Mouse (Mus musculus) right cerebral cortex, postnatal 14 days (tissue): ENCODE measurements around the gene Kcnn1.
A peak's percentile ranks its signal among the peaks of the same experiment; 100 is the strongest.
"Not testable (repeated sequence)": the region's sequence is repeated elsewhere in the genome, so short reads cannot be mapped to it uniquely, and the experiment has no call there.

ENCODE experiments used
- DNase-seq: peaks from one replicate; pipeline ENCODE4 v3.0.0; 2022

The Kcnn1 gene

DNA sequence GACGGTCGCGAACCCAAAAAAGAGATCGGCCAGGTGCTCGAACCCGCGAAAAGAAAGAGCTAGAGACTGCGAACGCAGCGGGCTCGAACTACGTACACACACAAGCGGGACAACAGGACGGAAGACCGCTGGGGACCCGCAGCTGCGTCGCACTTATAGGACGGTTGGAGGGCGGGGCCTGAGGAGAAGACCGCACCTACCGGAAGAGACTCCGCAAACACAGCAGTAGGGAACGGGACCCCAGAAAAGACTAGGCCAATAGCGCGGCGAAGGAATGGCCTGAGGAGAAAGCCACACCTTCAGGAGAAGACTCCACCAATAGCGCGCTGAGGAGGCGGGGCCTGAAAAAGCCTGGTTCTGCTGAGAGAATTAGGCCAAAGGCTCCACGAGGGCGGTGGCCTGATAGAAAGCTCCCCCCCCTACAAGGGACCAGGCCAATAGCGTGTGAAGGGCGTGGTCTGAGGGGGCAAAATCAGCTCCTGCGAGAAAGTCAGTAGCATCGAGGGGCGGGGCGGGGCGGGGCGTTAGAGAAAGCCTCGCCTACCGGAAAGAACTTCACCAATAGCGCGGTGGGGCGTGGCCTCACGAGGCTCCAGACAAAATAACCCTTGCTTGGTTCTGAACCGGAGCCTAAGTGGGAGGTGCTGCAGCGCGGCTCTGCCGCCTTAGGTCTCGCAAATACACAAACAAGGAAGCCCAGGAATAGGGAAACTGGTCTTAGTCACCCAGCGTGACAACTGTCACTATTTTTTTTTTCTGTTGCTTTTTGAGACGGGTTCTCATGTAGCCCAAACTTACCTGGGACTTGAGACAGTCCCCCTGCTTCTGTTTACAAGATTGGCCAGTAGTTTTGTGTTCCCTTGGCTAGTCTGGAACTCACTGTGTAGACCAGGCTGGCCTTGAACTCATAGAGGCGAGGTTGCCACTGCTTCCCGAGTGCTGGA is 23.4 kb downstream of the Kcnn1 start, which contains the start of gene Arrdc2:
Gene Arrdc2, minus strand, starts transcription at position 313 of the 944 bp plus-strand sequence.
- peak; percentile 97 for DNase-seq

DNA sequence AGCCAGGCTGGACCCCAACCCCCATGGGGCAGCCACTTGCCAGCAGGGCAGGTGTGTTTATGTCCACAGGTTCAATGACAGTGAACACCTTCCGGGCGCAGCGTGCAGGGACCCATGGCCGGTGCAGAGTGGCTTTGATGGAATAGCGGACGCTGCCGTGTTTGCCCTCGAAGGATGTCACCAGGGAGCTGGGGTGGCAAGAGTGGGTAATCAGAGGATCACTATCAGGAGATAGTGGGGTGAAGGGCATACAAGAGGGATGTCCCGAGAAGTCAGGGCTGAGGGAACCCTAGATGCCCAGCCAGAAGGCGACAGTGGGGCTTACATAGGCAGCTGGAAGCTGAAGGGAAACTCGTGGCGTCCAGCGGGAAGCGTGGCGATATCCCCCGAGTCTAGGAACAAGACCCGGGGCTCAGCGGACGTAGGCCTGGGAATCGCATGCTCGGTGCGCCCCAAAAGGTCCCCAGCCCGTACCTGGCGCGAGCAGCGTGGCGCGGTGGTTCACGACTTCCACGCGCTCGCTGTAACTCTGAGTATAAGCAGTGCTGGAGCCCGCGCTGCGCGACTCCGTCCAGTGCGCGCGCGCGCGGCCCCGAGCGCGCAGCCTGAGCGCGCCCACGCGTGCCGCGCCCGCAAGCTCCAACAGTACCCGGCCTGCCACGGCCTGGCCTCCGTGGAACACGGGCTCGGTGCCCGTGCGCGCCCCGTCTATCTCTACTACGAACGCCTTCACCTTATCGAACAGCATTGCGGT is 24.2 kb downstream of the Kcnn1 start:
- no peak for DNase-seq

DNA sequence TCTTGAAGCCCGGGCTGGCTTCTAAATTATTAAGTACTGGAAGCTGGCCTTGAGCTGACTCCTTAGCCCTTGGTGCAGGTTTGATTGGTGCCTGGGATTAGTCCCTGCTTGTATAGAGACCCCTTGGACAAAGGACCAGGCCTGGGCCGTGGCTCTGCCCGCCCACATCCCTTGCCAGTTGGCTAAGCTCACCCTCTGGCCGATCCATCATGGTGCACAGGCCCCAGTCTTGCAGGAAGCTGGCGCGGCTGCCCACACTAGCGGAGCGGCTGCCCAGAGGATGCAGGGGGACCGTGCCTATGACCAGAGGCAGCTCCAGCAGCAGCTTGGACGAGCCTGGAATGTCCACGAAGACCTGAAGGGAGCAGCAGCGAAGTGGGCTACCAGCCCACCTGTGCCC is 26.4 kb downstream of the Kcnn1 start:
- no peak for DNase-seq

DNA sequence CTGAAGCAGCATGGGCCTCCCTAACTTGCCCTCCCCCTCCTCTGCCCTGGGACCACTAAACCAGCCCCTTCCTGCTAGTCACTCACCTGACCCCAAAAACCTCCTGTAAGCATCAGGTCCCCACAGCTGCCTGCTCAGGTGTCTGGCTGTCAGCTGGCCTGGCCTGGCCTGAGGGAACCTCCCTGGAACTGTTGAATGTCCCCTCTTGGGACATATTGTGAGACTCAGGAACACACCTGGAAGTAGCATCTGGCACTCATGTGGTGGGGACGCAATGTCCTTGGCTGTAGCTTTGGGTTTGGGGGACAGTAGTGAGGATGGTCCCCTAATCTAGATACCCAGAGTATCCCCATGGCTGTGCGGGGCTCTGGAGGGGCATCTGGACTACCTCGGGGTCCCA is 29.0 kb downstream of the Kcnn1 start:
- no peak for DNase-seq

DNA sequence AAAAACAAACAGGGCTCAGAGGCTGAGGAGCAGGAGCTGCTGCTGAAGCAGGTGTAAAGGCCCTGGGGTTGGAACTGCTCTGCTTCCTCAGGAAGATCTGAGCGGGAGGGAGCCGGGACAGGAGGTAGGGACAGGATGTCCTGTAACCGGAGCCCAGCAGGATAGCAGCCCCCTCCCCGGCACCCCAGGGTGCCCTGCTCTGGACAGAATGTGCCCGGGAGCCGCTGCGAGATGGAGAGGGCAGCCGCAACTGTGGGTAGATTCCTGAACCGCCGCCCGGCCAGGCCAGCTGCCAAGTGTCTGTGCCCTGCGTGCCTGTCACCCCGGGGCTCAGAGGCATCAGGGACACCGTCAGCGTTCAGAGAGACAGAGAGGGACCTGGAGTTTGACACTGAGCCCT is 29.5 kb downstream of the Kcnn1 start:
- no peak for DNase-seq

DNA sequence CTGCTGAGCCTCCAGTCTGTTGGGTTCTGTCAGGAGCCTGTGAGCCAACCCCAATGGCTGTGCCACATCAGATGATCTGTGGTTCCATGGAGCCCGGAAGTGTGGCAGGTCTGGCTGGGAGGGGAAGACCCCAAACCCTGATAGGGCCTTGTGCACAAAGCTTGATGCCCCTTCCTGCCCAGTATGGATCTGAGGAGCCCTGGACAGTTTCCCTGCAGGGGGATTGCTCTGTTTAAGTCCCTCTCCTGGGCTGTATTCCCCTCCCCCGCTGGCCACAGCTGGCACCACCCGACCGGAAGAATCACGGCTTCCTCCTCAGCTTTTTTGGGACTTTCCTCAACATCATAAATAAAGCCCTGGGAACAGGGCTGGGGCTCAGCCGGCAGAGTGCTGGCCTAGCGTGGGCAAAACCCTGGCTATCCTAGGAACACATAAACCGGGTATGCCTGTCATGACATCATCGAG is 30.0 kb downstream of the Kcnn1 start:
- DNase-seq, result no peak

DNA sequence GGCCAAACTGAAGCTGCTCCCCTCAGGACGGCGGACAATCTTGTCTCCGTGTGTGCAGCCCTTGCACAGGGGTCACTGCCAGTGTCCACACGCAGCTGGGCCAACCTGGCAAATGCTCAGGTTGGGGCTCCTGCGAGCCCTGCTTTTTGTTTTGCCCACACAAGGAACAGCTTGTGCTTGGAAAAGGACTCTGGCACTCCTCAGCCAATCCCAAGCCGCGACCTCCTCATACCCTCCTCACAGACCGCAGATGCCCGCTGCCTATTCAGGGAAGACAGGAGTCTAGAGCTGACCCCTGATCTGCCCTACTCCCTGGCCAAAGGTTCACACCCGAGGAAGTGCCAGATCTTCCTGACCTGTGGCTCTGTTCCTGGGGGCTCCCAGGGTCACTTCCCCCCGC is 30.7 kb downstream of the Kcnn1 start:
- no peak for DNase-seq

DNA sequence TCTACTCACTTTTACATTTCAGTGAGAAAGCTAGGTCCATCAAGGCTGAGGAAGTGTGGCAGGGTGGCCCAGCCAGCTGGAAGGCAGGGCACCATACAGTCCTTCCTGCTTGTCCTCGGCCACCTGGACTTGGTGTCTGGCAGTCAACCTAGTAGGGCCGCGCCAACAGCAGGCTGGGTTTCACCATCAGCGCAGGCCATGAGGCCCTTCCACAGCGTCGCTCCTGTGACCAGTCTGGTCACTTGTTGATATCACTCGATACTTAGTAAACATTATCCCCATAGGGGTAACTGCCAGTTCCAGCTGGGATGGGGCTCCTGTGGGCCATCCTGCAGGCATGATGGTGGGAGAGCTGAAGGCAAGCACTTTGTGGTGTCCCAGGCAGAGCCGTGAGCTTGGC is 31.5 kb downstream of the Kcnn1 start:
- no peak for DNase-seq

DNA sequence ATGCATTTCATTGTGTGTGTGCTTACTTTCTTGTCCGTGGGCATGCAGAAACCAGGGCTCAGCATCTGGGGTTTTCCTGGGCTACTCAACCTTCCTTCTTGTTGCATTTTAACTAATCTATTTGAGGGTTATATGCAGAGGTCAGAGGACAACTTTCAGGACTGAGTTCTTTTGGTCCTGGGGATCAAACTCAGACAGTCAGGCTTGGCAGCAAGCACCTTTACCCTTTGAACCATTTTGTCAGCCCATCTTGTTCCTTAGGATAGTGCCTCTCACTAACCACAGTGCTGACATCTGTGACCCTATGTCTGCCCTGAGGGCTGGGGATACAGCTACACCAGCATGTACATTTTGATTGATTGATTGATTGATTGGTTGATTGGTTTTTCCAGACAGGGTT is 35.3 kb downstream of the Kcnn1 start:
- no peak for DNase-seq

DNA sequence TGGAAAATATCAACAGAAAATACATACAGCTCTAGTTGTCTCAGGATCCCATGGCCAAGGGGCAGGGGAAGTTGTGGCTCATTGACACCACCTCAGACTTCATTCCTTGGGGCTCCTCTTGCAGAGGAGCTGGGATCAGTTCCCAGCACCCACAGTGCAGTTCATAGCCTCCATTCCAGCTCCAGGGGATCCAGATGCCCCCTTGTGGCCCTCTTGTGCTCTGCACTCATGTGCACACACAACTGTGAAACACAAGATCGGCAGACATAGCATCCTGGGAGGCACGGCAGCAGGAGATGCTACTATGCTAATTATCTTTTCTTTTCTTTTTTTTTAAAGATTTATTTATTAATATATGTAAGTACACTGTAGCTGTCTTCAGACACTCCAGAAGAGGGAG is 36.0 kb downstream of the Kcnn1 start:
- DNase-seq, result no peak

DNA sequence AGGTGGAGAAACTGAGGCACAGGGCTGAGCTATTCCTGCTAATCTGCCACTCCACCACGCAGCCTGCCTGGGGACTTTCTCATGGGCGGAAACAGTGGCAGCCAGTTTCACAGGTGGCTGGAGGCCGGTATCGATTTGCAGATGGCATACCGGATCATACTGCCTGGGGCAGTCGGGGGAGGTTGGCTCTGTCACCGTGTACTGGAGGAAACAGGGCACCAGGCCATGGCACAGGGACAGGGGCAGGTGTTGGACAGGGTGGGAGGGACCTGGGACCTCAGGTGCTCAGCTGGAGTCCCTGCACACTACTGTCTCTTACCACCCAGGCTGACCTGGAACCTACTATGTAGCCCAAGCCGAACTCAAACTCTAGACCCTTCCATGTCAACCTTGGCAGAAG is 37.2 kb downstream of the Kcnn1 start:
- no peak for DNase-seq

DNA sequence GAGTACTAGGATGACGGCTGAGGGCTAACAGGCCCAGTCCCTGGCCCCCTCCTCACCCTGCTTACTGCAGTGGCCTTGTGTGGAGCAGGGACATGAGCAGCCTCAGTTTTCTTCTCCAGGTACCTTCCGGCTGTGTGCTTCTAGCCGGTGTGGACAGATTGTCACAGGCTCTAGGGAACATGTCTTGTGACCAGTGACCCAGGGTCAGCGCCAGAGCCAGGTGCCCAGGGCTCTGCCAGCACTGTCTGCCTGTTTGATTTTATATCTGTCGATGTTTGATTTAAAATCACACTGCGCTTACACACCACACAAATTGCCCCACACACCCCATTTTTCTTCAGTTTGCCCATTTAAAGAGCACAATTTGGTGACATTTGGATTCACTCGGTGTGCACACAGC is 39.3 kb downstream of the Kcnn1 start:
- DNase-seq, result no peak

DNA sequence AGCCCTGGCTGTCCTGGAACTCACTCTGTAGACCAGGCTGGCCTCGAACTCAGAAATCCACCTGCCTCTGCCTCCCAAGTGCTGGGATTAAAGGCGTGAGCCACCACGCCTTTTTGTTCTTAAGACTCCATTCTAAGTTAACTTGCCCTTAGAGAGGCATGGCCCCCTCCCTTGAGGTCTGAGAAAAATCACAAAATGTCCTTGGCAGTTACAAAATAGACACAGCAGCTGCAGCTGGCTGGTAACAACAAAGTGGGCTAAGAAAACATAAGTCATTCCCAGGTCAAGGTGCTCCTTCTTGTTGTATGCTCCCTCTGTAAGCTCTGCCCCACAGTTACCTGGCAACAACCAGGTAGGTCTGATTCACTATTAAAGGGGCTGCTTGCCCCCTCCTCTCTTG is 40.5 kb downstream of the Kcnn1 start:
- DNase-seq, result not testable (repeated sequence)

DNA sequence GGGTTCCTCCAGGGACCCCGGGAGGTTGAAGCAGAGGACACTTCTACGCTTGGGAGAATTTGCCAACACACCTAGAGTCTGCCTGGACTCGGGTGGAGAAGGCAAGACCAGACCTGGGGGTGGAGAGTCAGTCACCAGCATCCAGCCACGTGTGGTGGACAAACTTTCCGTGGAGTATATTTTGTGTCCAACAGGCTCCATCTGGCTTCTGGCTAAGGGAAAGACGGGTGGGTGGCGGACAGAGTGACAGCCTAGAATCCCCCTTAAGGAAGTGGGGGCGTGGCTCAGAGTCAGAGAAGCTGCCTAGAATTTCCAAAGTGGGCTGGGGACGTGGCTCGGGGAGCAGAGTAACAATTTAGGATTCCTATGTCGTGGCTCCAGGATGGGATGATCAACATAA is 41.1 kb downstream of the Kcnn1 start:
- DNase-seq, result no peak

DNA sequence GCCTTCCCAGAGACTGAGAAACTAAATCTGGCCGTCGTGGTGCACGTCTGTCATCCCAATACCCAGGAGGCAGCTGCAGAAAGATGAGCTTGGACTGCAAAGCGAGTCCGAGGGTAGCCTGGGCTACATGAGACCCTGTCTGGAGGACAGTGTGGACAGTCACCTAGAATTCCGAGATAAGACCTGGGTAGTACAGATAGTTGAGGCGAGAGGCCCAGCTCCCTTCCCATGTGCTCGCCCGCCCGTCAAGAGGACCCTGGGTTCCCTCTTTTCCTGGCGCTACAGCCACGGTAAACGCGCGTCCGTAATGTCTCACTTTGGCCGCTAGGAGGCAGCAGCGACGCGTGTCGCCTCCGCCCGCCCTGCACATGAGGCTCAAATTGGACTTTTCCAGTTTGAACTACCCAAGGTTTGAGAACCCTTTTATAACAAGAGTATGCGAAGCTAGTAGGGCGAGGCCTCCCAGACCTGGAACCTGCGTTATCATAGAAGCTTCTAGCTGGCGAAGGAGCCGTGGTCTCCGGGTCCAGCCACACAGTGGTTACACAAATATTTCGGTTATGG is 41.6 kb downstream of the Kcnn1 start:
- DNase-seq, result no peak

DNA sequence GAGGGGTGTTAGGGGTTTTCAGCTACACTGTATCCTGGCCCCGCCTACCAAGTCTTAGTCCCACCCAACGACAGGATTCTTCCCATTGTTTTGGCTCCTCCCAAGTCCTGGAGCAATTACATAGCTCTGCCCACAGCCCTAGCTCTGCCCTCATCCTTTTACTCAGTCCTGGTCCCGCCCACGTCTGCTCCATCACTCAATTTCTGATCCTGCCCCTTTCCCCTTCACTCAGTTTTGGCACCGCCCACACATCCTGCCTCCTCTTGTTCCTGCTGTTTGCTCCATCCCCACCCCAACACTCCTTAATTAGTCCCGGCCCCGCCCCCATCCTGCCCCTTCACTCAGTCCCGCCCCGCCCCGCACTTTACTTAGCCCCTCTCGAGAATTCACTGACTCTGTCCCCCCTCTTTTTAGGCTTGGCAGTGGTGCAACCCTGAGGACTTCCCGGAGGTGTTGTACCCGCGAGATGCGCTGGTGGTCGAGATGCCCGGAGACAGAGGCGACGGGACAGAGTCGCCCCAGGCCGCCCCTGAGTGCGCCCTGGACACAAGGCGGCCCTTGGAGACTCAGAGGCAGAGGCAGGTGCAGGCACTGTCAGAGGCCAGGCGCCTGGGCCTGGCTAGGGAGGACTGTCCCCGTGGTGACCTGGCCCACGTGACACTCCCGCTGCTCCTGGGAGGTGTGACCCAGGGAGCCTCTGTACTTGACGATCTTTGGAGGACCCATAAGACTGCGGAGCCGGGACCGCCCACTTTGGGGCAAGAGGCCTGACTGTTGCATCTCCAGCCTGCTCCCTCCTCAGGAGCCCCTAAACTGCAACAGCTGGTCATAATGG is 42.7 kb downstream of the Kcnn1 start:
- no peak for DNase-seq

DNA sequence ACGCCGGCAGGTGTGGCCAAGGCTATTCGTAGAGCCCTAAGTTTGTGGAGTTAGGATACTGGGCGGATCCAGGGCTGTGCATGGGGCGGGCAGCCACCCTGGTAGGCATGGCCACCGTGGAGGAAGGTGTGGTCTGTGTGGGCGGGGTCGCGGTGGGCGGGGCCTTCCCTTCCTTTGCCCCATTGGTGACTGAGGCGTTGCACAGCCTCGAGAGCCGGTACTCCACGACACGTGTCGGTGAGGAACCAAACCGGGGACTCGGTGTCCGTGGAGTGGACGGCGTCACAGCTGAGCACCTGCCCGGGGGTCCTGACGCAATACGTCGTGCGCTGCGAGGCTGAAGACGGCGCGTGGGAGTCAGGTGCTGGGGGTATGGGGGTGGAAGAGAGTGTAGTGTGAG is 46.4 kb downstream of the Kcnn1 start:
- no peak for DNase-seq

DNA sequence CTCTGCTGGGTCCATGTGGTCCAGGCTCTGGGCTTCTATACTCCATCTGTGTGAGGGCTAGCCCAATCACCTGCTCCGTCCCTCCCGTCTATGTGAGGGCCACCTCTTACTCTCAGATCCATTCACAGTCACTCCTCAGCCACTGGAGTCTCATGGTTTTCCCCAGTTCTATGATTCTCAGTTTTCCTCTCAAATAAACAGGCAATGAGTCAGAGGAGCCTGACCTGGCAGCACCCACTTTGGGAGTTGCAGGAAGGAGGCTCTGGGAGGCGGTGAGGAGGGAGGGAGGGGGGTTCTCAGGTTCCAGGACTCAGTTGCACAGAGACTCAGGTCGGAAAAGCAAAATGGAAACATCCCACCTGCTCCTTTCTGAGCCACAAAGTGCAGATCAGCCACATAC is 50.2 kb downstream of the Kcnn1 start:
- DNase-seq, result no peak

DNA sequence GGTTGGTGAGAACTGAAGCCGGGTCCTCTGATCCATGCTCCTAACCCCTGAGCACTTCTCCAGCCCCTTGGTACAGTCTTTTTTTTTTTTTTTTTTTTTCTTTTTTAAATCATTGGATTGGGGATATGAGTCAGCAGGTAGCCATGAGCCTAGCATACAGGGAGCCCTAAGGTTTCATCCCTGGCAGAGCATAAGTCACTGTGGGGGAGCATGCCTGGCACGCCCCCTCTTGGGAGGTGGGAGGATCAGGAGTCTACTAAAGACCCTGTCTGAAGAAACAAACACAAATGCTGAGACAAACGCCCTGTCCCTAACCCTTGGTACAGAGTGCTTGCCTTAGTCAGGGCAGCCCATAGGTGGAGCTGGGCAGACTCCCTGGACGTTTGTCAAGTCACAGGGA is 51.0 kb downstream of the Kcnn1 start:
- no peak for DNase-seq

DNA sequence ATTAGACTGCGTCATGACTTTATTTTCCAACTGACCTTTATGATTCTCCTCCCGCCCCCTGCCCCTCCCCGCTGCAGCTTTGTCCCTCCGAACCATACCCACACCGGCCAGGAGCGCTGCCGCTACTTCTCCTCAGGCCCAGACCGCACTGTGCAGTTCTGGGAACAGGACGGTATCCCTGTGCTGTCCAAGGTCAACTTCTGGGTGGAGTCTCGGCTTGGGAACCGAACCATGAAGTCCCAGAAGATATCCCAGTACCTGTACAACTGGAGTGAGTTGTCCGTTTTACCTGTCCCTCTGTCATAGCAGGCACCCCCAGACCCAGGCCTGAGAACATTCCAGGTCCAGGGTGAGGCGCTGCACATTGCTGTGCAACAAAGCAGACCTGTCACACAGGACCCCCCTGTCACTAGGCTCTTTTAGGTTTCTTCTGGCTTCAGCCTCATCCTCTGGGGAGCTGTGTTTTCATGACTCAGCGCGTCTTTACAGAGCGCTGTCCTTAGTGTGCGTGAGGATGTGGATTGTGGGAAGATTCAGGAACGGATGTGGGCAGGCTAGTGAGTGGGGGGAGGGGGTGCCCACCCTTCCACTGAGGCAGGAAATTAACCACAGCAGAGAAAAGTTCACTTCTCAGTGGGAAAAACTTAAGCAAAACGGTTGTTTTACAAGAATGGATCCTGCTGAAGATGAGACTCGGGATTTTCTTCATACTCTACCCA is 51.9 kb downstream of the Kcnn1 start:
- no peak for DNase-seq

DNA sequence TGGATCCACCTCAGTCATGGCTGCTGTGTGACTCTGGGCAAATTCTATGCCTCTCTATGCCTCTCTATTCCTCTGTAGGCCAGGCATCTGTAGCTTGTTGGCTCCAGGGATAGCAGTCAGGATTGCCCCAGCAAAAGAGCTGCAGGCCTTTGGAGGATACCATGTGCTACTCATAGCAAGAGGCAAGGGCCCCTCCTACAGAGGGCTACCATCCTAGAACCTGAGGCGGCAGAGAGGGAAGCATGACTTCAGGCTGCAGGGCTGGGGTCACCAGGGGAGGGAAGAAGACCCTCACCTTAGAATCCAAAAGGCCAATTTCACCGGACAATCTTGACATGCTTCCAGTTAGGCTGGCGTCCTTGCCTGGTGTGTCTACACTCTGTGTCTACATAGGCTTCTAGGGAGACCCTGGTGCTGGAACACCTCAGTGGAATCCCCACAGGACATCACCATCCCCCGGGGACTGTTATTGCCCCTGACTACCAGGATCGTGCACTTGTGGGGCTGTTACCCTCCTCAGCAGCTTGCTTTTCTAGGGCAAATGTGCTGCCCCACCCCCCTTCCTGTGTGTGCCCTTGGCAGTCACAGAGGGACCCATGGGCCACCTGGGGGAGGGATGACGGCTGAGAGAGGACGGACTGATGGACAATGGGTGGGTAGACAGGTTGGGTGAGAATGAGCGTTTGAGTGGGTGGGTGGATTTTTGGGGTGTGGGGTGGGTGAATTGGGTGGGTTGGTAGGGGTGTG is 53.9 kb downstream of the Kcnn1 start:
- DNase-seq, result no peak
